Mouse (Mus musculus): Measurements from ENCODE around the gene Chsy1. TPM values are rescaled to one million over a fixed set of nuclear protein-coding genes. Genes with fewer than 3 reads are reported as not detected.
"Not testable (repeated sequence)": the region's sequence is repeated elsewhere in the genome, so short reads cannot be mapped to it uniquely, and the experiment has no call there.

Chsy1 gene
- polyA plus RNA-seq, 1 experiment from 2014 or later, result 15.1 TPM

DNA sequence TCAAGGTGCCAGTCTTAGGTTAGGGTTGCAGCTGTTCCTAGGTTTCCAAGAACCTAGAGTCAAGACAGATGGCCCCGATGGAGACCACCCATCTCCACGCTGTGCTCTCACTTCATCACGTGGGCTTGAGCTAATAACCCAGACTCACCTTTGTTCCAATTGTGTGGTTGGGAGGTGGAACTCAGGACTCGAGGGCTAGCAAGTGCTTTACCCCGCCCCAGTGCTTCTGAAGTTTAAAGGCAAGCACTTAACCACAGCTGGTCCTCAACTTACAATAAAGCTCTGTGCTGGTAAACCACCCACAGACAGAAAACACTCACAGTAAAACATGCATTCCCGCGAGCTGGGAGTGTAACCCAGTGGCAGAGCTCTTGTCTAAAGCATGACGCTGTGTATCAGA lies 74.1 kb downstream of the Chsy1 start:
- H3K27me3 ChIP-seq, result no peaks in the 10 kb centered on the region
- no peak for DNase-seq (ENCODE audit: low read depth, low spot score)
- no peak for ATAC-seq
- ChIA-PET CTCF (no interaction called here), POLR2A (no interaction called here)
- in situ Hi-C loops (cut with MboI; ENCODE audit: low pct_unique_long_range_greater_than_20kb), result no loop called here
- TF ChIP-seq CTCF (IDR thresholded peaks at IDR 0.05), result no peak

- DNase-seq (ENCODE audit: low read depth, low spot score) (no peak), ATAC-seq (no peak)
- POLR2A ChIA-PET, result no interaction called here
- in situ Hi-C loops (cut with MboI; ENCODE audit: low pct_unique_long_range_greater_than_20kb), result no loop called here
- CTCF ChIA-PET, result no interaction called here
- H3K27me3 ChIP-seq, result no peaks in the 10 kb centered on the region
- TF ChIP-seq CTCF (IDR thresholded peaks at IDR 0.05), result no peak
Measured at GRCm38 (mm10) chr7:66184026-66184425, 74.7 kb downstream of the Chsy1 start.

GRCm38 (mm10) chr7:66185370-66185769 lies 76.1 kb downstream of the Chsy1 start:
- ChIA-PET POLR2A (no interaction called here), CTCF (no interaction called here)
- no peak for TF ChIP-seq CTCF (IDR thresholded peaks at IDR 0.05)
- ATAC-seq (no peak), DNase-seq (ENCODE audit: low read depth, low spot score) (no peak)
- in situ Hi-C loops (cut with MboI; ENCODE audit: low pct_unique_long_range_greater_than_20kb), result no loop called here
- no peaks in the 10 kb centered on the region for H3K27me3 ChIP-seq

- no peak for DNase-seq (ENCODE audit: low read depth, low spot score)
- H3K27me3 ChIP-seq, result no peaks in the 10 kb centered on the region
- ChIA-PET POLR2A (no interaction called here), CTCF (no interaction called here)
- TF ChIP-seq CTCF (IDR thresholded peaks at IDR 0.05), result no peak
- no peak for ATAC-seq
- in situ Hi-C loops (cut with MboI; ENCODE audit: low pct_unique_long_range_greater_than_20kb), result no loop called here
Measured at GRCm38 (mm10) chr7:66187581-66188231, 78.4 kb downstream of the Chsy1 start.

DNA sequence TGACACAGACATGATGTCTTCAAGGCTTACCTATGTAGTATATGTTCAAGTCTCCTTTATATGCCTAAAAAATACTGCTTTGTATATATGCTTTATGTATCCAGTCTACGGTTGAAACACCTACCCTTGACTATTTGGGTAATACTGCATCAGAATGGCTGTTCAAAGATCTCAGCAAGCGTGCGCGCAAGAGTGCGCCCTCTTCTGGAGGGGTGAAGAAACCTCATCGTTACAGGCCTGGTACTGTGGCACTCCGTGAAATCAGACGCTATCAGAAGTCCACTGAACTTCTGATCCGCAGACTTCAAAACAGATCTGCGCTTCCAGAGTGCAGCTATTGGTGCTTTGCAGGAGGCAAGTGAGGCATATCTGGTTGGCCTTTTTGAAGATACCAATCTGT lies 81.1 kb downstream of the Chsy1 start:
- in situ Hi-C loops (cut with MboI; ENCODE audit: low pct_unique_long_range_greater_than_20kb); DNase-seq (ENCODE audit: low read depth, low spot score); CTCF ChIA-PET; POLR2A ChIA-PET; ATAC-seq; H3K27me3 ChIP-seq: not testable (repeated sequence)

DNA sequence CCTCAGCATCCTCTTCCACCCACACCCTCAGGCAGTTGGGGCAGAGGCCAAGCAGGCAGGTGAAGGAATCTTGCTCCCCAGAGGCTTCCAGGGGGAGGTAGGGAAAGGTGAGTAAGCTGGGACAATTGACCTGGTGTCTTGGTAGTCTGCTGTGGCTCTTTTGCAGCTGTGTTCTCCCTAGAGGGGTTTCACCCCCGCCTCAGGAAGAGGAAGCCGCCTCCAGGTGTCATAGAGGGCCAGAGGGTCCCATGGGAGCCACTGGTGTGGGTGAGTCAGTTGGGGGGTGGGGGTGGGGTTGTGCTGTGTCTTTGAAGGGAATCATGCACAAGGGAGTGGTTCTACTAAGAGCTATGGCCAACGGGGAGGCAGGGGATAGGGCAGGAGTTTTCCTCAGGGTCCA lies 85.2 kb downstream of the Chsy1 start:
- in situ Hi-C loops (cut with MboI; ENCODE audit: low pct_unique_long_range_greater_than_20kb), result no loop called here
- TF ChIP-seq CTCF (IDR thresholded peaks at IDR 0.05), result no peak
- CTCF ChIA-PET, result no interaction called here

GRCm38 (mm10) chr7:66195881-66196280 lies 86.6 kb downstream of the Chsy1 start:
- POLR2A ChIA-PET, result no interaction called here

More for the DNA sequence above, 85.2 kb downstream of the Chsy1 start:
- POLR2A ChIA-PET, result no interaction called here
- no peaks in the 10 kb centered on the region for H3K27me3 ChIP-seq
- ATAC-seq (no peak), DNase-seq (ENCODE audit: low read depth, low spot score) (no peak)

GRCm38 (mm10) chr7:66196609-66197445 lies 87.5 kb downstream of the Chsy1 start:
- ChIA-PET POLR2A (no interaction called here), CTCF (no interaction called here)
- in situ Hi-C loops (cut with MboI; ENCODE audit: low pct_unique_long_range_greater_than_20kb), result no loop called here
- no peaks in the 10 kb centered on the region for H3K27me3 ChIP-seq
- DNase-seq (ENCODE audit: low read depth, low spot score), result no peak
- ATAC-seq, result peak; percentile 17
- no peak for TF ChIP-seq CTCF (IDR thresholded peaks at IDR 0.05)

More at GRCm38 (mm10) chr7:66195881-66196280, 86.6 kb downstream of the Chsy1 start:
- ATAC-seq (no peak), DNase-seq (ENCODE audit: low read depth, low spot score) (no peak)
- CTCF ChIA-PET, result interaction anchor here (0.6 kb wide), 1 partner anchor 15 kb away, joined by 3 read pairs; no protein-coding TSS in a partner anchor
- no peak for TF ChIP-seq CTCF (IDR thresholded peaks at IDR 0.05)
- in situ Hi-C loops (cut with MboI; ENCODE audit: low pct_unique_long_range_greater_than_20kb), result no loop called here
- H3K27me3 ChIP-seq, result no peaks in the 10 kb centered on the region

DNA sequence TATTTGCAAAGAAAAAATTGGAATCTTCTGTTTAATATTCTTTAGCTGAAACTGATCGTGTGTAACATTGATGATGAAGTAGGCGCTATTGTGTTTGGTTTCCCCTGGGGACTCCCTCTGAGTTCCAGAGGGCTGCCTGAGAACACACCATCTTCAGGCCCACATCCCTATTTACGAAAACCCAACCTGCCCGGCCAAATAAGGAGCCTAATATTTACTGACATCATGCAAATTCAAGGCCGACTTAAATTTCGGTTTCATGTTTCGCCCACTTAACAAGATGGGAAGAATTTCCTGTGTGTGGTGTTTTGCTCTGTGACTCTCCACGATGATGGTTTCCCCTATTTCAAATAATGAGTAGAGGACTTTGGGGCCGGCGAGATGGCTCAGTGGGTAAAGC lies 89.1 kb downstream of the Chsy1 start:
- TF ChIP-seq CTCF (IDR thresholded peaks at IDR 0.05), result no peak
- POLR2A ChIA-PET, result no interaction called here
- H3K27me3 ChIP-seq, result no peaks in the 10 kb centered on the region
- CTCF ChIA-PET, result no interaction called here
- DNase-seq (ENCODE audit: low read depth, low spot score) (no peak), ATAC-seq (no peak)
- in situ Hi-C loops (cut with MboI; ENCODE audit: low pct_unique_long_range_greater_than_20kb), result no loop called here

DNA sequence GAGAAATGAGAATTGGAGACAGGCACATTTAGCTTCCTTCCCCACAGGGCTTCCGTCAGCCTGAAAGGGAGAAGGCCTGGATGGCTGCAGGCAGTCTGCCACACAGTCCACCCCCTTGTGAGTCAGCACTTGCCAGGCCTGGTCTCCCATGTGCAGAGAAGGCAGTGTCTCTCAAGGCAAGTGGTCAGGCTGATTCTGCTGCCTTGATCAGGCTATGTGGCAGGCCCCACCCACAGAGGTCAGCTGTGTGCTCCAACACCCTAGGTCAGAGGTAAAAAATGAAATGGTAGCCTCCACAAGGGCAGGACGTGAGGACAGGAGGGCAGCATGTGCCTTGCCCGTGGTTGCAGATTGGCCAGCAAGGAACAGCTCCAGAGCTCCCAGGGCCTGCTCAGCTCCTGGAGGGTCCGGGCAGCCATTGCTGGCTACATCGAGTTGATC lies 90.1 kb downstream of the Chsy1 start:
- ATAC-seq, result no peak
- no peaks in the 10 kb centered on the region for H3K27me3 ChIP-seq
- TF ChIP-seq CTCF (IDR thresholded peaks at IDR 0.05), result no peak
- no peak for DNase-seq (ENCODE audit: low read depth, low spot score)
- ChIA-PET POLR2A (interaction anchor here (0.6 kb wide), 1 partner anchor 91 kb away, joined by 4 read pairs; no protein-coding TSS in a partner anchor), CTCF (no interaction called here)
- in situ Hi-C loops (cut with MboI; ENCODE audit: low pct_unique_long_range_greater_than_20kb), result no loop called here

- CTCF ChIA-PET, result no interaction called here
- DNase-seq (ENCODE audit: low read depth, low spot score), result no peak
- POLR2A ChIA-PET, result no interaction called here
- ATAC-seq, result no peak
- H3K27me3 ChIP-seq, result peaks cover 2% of the 10 kb centered on the region
- TF ChIP-seq CTCF (IDR thresholded peaks at IDR 0.05), result no peak
- in situ Hi-C loops (cut with MboI; ENCODE audit: low pct_unique_long_range_greater_than_20kb), result no loop called here
Measured at GRCm38 (mm10) chr7:66200383-66200782, 91.1 kb downstream of the Chsy1 start.

All from Patski (cell line).